Mouse (Mus musculus): ENCODE measurements around the gene Pgpep1.

The Pgpep1 gene

DNA sequence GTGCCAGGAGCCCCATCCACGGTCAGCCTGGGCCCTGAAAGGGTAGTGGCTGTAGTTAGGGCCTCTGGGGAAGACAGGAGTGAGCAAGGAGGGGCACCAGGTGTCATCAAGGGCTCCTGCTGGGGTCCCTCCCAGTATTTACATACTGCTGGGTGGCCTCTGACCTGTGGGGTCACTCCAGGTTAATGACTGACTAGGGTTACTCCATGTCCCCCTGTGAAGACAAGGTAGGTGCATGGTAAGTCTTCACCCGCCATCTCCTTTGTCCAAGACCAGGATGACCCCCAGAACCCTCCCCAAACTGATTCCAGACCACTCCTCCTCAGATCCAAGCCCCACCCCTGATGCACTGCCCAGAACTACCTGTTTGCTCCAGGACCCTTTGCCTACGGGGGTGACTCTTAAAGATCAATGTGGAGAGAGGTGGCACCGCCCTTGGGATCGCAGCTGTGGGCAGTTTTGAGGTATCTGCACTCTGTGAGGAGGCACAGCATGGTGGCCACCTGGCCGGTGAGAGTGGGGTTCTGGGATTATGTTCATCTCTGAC, 27.8 kb downstream of the Pgpep1 start, which contains the start of gene Gdf15:
Gene Gdf15 (minus strand): TSS at position 111 of the 547 bp plus-strand sequence.
- no peak for DNase-seq (ENCODE audit: low spot score in 2 of 2)

DNA sequence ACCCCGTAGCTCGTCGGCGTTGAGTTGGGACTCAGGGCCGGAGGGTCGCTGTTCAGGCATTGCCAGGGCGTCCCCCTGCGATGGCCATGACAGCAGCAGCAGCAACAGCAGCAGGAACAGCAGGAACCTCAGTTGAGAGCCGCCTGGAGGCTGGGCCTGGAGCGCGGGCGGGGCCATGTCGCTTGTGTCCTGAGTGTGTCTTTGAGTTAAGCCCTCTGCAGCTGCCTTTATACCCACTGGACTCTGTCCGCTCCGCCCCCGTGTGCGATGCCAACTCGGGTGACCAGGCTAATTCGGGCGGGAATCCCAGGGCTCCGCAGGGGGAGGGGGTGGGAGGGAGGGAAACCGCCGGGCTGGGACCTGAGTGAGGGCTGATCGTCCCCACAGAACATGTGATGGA, 28.8 kb downstream of the Pgpep1 start:
- DNase-seq (ENCODE audit: low spot score in 2 of 2): no peak

DNA sequence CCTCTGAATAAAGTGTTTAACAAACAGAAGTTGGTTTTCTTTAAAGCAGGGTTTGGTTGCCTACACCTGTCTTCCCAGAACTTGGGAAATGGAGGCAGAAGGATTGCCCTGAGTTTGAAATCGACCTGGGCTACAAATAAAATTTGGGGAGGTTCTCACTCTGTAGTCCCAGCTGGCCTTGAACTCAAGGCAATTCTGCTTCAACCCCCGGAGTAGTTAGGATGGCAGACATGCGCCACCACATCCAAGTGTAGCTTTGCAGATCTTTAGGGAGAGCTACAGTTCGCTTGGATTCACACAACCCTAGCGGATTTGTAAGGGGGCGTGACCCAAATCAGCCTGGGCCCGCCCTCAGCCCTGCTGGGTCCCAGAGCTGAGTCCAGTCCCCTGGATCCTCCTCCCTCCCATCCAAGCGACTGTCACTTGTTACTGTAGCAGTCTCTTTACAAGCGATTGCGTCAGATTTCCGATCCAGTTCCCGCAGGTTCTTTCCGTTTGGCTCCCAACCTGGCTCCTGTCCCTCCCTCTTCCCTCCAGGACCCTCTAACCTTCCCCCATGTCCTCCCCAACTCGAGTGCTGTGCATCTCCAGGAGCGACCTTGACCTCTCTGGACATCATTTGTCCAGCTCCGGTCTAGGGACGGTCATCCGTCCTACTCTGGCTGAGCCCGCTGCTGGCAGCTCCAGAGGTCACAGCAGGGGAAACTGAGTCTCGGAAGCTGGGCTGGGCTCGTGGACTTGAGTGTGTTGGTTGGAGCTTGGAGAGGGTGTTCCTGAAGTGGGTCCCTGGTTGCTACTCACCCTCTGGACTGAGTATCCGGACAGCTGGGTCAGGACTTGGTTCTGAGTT, 29.4 kb downstream of the Pgpep1 start:
- no peak for DNase-seq (ENCODE audit: low spot score in 2 of 2)

DNA sequence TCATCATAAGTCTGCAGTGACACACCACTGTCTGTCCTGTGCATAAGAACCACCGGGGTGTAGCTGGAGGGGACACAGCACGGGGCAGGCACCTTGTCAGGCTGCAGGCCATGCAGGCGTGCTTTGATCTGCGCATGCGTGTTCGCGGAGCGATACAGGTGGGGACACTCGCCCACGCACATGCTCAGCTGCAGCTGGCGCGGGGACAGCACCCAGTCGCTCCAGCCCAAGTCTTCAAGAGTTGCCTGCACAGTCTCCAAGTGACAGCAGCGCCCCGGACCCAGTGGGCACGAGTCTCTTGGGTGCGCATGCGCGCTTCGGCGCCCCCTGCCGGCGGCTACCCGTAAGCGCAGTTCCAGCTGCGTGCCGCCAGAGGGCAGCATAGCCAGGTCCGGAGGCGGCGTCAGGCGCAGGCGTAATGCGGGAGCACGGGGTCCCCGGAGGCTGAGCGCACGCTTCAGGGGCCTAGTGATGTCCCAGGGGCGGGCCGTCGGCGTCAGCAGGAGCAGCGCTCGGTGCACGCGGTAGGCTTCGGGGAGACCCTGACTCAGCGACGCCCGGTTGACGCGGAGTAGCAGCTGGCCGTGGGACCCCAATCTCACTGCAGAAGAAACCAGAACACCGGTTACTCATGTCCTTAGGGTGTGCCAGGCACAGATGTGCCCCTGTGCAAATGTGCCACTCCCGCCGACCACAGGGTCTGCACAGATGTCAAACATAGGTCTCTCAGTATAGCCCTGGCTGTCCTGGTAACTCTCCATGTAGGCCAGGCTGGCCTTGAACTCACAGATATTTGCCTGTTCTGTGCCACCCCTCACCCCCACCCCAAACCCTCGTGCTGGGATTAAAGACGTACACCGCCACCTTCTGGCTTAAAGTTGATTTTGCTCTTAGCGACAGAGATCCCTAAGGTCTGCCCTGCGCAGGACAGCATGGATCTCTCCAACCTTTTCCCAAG, 30.3 kb downstream of the Pgpep1 start:
- DNase-seq (ENCODE audit: low spot score in 2 of 2): peak; percentile 87 to 89

DNA sequence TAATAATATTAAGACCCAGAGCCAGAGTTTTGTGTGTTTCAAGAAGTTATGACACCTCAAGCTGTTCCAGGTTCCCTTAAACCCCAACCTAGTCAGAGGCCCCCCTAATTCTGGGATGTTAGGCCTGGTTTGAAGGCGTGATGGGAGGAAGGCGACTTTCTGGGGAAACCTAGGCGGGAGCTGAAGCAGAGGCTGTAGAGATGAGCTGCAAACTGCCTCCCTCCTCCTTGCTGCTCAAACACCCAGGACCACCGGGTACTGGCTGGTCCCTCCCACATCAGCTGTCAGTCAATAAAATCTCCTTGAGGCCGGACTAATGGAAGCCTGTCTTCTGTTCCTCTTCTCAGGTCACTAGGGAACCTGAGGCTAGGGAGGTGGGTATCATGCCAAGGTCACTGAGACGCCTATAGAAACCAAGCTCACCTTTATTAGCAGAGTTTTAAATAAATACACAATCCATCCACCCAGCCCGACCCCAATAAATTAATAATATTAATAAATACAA, 31.1 kb downstream of the Pgpep1 start:
- DNase-seq (ENCODE audit: low spot score in 2 of 2): no peak

DNA sequence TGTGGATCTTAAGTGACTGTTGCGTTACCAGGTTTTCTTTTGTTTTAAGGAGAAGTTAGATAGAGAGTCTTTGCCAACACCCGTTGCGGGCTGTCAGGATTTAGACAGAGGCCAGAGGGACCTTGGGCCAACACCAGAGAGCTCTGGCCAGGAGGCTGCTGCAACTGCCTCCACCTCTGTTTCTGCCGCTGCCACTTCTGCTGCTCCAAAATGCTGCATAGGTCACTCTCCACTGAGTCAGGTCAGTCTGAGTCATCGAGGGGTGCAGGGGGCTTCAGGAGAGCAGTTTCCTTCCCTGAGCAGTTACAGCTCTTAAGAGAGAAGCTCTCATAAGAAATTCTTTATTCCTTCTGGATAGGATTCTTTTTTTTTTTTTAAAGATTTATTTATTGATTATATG, 33.1 kb downstream of the Pgpep1 start:
- no peak for DNase-seq (ENCODE audit: low spot score in 2 of 2)

DNA sequence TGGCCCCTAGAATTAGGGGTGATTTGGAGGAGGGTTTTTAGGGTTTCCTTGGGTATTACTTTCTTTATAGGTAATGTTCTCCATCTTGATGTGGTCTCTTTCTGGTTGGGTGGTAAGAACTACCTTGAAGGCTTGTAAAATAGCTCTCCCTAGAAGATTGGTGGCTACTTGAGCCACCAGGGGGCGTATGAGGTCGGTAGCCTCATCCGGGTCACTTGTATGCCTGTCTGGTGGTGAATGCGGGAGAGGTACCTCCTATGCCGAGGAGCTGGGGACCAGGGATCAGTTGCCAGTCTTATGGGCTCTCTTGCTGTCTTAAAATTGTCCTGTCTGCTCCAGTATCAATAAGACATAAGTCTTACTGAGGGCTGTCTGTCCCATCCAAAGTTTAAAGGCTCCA, 35.1 kb downstream of the Pgpep1 start:
- no peak for DNase-seq (ENCODE audit: low spot score in 2 of 2)

DNA sequence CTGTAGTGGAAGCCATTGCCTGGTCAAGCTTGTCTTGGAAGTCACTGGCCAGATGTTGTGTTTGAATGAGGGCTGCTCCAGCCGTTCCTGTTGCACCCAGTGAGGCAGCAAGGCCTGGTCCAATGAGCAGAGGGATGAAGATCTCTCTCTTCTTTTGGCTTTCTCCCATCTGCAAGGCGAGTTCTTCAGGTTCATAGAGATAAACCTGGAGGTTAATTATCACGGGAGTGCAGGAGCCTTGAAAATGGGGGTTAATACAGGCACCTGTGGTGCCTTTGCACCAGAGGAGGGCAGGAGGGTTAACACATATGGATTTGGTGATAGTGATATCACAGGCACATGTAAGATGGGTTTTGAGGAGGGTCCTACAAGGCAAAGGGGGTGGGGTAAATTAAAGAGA, 38.0 kb downstream of the Pgpep1 start:
- no peak for DNase-seq (ENCODE audit: low spot score in 2 of 2)

DNA sequence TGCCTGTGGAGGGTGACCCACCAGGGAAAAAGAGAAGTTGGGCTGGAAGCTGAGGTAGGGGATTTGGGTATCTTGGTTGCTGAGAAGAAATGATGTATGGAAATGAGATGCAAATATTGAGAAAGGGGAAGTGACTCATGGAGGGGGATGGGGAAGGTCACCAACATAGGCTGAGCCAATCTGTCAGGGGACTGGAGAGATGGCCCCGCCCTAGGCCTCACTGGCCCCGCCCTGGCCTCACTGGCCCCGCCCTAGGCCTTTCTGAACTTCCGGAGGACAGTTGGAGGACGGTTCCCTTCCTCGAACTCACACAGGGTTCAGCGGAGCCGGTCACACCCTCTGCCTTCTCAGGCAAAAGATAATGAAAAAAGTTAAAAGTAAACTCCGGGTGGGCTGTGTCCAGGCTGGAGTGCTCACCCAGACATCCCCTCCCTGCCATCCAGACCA, 41.3 kb downstream of the Pgpep1 start:
- no peak for DNase-seq (ENCODE audit: low spot score in 2 of 2)

DNA sequence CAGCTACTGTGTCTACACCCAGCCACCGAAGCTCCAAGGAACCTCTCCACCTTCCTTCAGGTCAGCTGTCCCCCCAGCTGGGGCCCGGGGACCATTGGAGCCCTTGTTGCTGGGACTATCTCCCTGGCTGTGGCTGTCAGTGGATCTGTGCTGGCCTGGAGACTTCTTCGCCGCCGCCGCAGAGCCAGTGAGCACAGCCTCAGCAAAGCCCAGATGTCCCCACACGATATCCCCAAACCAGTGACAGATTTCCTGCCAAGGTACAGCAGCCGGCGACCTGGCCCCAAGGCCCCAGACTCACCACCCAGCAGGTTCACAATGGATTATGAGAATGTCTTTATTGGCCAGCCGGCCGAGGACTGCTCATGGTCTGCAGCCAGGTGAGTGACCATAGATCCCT, 42.2 kb downstream of the Pgpep1 start:
- no peak for DNase-seq (ENCODE audit: low spot score in 2 of 2)

DNA sequence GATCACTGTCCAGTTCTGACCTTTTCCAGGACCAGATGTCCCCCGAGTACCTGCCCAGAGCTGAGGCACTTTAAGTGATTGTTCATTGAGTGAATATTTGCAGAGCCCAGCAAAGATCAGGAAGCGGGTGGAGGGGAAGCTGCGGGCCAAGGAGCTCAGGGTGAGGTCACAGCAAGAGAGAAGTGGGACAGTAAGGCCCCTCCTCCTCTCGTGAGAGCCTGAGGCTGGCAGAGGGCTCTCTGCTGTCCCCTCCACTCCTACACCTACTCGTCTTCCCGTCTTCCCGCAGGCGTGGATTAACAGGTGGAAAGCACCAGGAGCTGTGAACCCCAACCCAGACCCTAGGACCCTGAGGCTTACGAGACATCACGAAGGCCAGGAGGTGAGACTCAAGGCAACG, 43.5 kb downstream of the Pgpep1 start:
- no peak for DNase-seq (ENCODE audit: low spot score in 2 of 2)

DNA sequence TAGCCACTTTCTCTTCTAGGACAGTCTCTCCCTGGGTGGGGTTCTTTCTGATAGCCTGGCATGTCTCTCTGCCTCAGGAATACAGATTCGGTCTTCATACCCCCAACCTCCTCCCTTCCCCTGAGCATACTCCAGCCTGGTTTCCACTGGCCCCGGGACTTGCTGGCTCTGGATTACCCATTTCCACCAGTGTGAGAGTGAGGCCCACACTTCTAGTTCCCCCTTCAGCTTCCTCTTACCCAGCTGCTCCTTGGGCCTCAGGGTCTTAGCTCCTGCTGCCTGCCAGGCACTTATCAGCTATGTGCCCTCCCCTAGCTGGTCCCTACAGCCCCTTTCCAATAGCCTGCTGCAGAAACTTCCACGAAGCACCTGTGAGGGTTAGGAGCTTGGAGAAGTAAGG, 44.3 kb downstream of the Pgpep1 start, which contains the start of gene Lrrc25:
Gene Lrrc25 (plus strand): TSS at position 262 of the 400 bp plus-strand sequence.
- DNase-seq (ENCODE audit: low spot score in 2 of 2): no peak

DNA sequence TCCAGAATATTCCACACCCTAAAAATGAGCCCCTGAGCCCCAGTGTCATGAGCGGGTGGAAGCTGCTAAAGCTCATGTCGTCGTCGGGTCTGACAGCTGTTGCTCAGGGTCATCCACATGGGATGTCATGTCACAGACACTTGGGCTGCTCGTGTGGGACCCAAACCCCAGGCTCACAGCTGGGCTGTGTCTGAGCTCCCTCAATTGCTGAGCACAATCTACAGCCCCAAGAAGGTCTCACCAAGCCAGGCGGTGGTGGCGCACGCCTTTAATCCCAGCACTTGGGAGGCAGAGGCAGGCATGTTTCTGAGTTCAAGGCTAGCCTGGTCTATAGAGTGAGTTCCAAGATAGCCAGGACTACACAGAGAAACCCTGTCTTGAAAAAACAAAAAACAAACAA, 44.9 kb downstream of the Pgpep1 start:
- no peak for DNase-seq (ENCODE audit: low spot score in 2 of 2)

DNA sequence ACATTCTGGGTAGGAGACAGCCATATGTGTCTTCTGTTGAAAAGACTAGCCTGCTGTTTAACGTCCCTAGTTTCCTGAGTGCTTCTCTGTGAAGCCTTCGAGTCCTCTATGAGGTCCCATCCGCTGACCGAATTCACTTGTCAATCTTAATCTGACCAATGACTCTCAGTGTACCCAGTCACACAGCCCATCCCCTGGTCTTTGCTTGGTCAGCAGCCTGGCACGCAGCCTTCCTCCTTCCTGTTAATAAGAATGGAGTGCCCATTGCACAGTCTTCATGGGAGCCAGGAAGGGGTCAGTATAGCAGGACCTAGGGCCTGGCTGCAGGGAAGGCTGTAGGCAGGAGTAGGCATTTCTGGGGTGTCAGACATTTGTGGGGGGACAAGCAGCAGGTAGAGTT, 45.7 kb downstream of the Pgpep1 start:
- no peak for DNase-seq (ENCODE audit: low spot score in 2 of 2)

DNA sequence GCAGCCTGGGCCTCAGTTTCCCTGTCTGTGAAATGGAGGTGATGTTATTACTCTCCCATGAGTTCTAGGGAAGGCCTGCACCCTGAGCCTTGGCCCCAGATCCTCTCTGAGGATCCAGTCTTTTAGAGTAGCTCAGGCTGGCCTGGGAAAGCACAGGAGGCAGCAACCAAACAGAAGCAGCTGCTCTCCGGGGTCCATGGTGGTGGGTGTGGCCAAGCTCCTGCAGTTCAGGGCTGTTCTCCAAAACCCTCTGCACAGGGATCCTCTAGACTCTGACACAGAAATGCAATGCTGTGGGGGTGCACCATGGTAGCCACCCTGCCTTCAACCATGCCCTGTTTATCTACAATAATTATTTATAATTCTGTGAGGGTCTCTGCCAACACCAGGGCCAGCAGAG, 46.4 kb downstream of the Pgpep1 start:
- DNase-seq (ENCODE audit: low spot score in 2 of 2): no peak

DNA sequence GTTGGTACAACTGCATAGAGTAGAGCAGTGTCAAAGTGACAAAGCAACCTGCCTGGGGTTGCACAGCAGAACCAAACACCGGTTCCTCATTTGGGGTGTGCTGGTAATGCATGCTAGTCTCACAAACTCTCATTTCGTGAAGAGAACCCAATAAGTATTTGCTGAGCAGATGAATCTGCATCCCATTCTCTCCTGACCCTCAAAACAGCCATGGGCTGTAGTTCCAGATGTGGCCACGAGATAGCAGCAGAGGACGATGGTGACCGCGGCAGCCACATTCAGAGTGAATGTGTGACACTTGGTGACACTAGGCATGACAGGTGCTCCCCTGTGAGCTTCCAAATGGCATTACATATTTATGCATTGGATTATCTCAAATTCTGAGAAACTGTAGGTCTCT, 48.3 kb downstream of the Pgpep1 start:
- DNase-seq (ENCODE audit: low spot score in 2 of 2): peak in 1 of 2 experiments; percentile 73

DNA sequence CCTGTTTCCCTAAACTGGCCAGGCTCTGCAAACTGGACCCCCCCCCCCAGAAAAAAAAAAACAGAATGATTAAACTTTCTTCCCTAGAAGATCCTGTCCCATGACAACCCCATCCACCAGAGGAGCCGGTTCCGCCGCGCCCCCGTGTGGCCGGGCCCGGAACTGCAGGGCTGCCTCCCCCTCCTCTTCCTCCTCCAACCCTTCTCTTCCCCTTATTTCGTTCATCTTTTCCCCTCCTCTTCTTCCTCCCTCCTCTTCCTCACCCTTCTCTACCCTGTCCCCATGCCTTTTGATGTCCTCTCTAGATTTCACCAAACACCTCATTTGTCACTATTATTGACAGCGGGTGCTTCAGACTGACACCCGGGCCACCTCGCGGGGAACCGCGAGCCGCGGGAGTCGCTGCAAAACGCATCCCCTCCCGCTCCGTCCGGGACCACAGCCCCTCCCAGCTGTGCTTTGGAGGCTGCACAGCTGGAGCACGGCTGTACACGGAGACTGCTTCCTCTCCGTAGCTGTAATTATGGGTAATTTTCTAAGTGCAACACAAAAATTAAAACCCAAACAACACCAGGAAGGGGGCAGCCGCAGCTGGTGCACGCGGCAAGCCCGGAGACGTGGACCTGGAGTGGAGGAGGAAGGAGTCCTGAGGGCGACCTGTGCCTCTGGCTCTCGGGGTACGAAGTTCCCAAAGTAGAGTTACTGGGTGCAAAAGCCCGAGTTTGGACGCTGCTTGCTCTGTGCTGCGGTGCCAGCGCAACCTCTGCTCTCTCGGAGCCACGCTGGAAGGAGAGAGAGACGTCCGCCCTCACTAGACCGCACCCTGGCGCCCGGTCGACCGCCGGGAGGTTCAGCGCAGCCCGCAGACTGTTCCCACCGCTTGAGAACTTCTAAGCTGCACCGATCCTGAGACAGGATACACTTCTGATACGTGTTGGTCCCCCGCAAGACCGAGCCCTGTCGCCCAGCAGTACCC, 49.1 kb downstream of the Pgpep1 start:
- no peak for DNase-seq (ENCODE audit: low spot score in 2 of 2)

DNA sequence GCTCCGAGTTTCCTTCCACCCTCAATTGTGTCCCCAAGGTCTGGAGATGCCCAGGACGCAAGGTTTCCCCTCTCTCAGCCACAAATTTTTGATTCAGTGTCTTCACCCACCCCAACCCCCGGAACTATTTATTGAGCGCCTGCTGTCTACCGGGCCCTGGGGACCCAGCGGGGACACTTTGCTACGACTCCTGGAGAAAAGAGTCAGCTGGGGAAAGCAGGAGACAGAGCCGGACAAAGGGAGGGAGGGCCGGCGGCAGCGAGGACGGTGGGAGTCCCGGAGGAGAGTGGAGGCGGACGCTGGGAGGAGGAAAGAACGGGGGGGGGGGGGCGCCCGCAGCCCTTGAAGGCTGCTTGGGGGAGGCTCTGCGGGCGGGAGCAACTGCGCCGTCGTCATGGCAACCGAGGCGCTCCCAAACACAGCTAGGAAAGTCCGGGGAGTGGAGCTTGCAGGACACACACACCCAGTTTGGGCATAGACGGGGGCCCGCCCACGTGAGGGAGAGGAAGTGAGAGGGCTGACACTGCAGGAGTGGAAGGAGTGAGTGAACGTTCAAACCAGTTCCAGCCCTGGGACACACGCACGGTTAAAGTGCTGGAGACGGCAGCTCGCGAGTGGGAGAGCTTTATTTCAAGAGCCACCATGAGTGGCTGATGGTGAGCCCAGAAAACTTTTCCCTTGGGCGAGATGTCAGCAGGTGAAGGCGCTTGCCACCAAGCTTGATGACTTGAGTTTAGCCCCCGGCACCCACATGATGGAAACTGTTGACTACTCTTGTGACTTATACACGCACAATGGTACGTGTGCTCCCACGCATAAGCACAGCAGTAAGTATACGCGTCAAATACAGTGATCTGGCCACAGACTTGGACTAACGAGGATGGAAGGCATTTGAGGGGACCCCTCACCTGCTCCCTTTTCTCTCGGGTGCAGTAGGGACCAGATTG, 50.1 kb downstream of the Pgpep1 start:
- peak; percentile 91 to 94 for DNase-seq (ENCODE audit: low spot score in 2 of 2)

DNA sequence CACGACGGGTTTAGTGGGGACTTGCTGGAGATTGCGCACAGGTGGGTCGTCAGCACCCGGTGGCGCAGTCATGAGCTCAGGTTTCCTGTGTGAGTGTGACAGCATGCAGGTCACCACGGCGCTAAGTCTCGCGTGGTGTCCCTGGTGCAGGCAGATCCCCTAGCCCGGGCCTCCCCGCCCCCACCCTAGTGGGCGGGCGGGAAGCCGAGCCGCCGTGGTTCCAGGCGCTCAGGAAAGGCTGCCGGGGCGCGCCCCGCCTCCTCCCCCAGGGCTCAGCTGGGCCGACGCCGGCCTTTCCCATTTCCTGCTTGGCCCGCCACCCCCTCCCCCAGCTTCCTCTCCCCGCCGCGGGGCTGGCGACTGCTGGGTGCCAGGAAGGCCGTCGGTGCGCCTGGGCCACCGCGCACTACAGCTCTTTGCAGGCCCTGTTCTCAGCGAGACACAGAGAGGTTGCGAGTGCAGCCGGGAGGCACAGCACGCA, 50.8 kb downstream of the Pgpep1 start:
- DNase-seq (ENCODE audit: low spot score in 2 of 2): peak in 1 of 2 experiments; percentile 64

All from right cerebral cortex, postnatal 36 days (tissue).